Mouse (Mus musculus) hindbrain, postnatal 0 days (tissue): Measurements from ENCODE around the gene Rsph1. TPM values are rescaled to one million over a fixed set of nuclear protein-coding genes. Genes with fewer than 3 reads are reported as not detected.

Experiments
- ATAC-seq: fragments of 200-750 bp; cut with Nextera tagmentation; 2 replicates; pipeline ENCODE4 v1.8.0; 2017; ENCODE audit warnings: mild to moderate bottlenecking, moderate TSS enrichment, moderate library complexity
- DNase-seq: peaks from one replicate; pipeline ENCODE4 v3.0.0-alpha.2; 2015; ENCODE audit warnings: low spot score
- H3K27ac ChIP-seq: fragments of 300-500 bp; sonication (generic); 2 replicates; pipeline ENCODE4 v1.5.1; 2014; ENCODE audit warnings: mild to moderate bottlenecking
- H3K27me3 ChIP-seq: fragments of 300-500 bp; sonication (generic); 2 replicates; pipeline ENCODE4 v1.6.1; 2014; ENCODE audit warnings: low read length, mixed read lengths; ENCODE audit not compliant: insufficient read depth
- H3K36me3 ChIP-seq: fragments of 300-500 bp; sonication (generic); 2 replicates; pipeline ENCODE4 v1.6.1; 2014; ENCODE audit warnings: low read length, mixed read lengths; ENCODE audit not compliant: insufficient read depth
- H3K4me1 ChIP-seq: fragments of 300-500 bp; sonication (generic); 2 replicates; pipeline ENCODE4 v1.6.1; 2014; ENCODE audit warnings: antibody characterized with exemption, low read length, mixed read lengths; ENCODE audit not compliant: insufficient read depth
- H3K4me2 ChIP-seq: fragments of 300-500 bp; sonication (generic); 2 replicates; pipeline ENCODE4 v1.6.1; 2014; ENCODE audit warnings: low read depth, mild to moderate bottlenecking, low read length, moderate library complexity, mixed read lengths
- H3K4me3 ChIP-seq: fragments of 300-500 bp; sonication (generic); 2 replicates; pipeline ENCODE4 v1.5.1; 2014; ENCODE audit warnings: low read length
- H3K9ac ChIP-seq: fragments of 300-500 bp; sonication (generic); replicated peaks from 2 replicates; pipeline ENCODE4 v1.6.1; 2014; ENCODE audit warnings: mild to moderate bottlenecking, low read length, moderate library complexity, mixed read lengths
- H3K9me3 ChIP-seq: fragments of 300-500 bp; sonication (generic); 2 replicates; pipeline ENCODE4 v1.6.1; 2016; ENCODE audit warnings: low read length, mixed read lengths
- CTCF ChIP-seq: IDR thresholded peaks from 2 replicates; pipeline ENCODE4 v1.5.1; 2016; ENCODE audit warnings: antibody characterized with exemption, control low read depth, low read depth
- WGBS: fragments of 180-500 bp; shearing (Covaris S2); extraction: QIAGEN DNeasy Blood & Tissue Kit; methylation state at CpG from one replicate; pipeline ENCODE4 v1.1.7; 2014; 5-methylcytosine and 5-hydroxymethylcytosine counted together
- polyA plus RNA-seq: library from polyadenylated mRNA; unstranded; fragments of >200 nt; fragmentation: Nextera tagmentation; extraction: Ambion mirVana; gene quantifications from 2 replicates; pipeline ENCODE4 v1.2.1, GENCODE M21; 2015
- total RNA-seq: library from RNA; depleted of rRNA; stranded (reverse); fragments of >200 nt; gene quantifications from 2 replicates; pipeline ENCODE4 v1.2.3, GENCODE M21; 2014

The Rsph1 gene
- total and polyA plus RNA-seq, 2 experiments from 2014 or later = 1.3 to 8.9 TPM

DNA sequence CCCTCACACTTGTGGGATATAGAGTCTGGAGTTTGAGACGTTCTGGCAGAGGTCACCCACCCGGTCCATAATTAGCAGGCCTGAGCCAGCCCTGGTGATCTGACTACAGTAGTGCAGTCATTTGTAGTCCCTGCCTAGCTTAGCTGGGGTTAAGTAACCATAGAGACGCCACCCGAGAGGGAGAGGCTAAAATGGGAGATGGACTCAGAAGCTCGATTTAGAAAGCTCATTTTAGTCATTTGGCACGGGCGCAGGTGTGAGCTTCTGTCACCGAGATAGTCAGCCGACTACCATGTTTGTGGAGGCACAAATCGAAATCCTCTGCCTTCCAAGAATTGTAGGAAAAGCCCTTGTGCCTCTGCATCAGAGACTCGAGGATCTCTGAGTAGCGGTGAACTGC, 44.2 kb upstream of the Rsph1 start:
- no peaks in the 10 kb centered on the region for H3K4me1 ChIP-seq
- H3K27ac ChIP-seq = no peak overlapping the region
- ATAC-seq = 0 out of 2 replicates have a peak, but pooled peaks have one; percentile 10
- H3K36me3 ChIP-seq = no peaks in the 10 kb centered on the region
- no peak overlapping the region for H3K4me3 ChIP-seq
- H3K4me2 ChIP-seq = no peak overlapping the region
- 65% methylated on average over 12 of the region's 12 CpGs for WGBS
- H3K9ac ChIP-seq = no peak overlapping the region
- no peak for TF ChIP-seq CTCF
- DNase-seq = no peak
- no peaks in the 10 kb centered on the region for H3K27me3 ChIP-seq
- no peaks in the 10 kb centered on the region for H3K9me3 ChIP-seq

DNA sequence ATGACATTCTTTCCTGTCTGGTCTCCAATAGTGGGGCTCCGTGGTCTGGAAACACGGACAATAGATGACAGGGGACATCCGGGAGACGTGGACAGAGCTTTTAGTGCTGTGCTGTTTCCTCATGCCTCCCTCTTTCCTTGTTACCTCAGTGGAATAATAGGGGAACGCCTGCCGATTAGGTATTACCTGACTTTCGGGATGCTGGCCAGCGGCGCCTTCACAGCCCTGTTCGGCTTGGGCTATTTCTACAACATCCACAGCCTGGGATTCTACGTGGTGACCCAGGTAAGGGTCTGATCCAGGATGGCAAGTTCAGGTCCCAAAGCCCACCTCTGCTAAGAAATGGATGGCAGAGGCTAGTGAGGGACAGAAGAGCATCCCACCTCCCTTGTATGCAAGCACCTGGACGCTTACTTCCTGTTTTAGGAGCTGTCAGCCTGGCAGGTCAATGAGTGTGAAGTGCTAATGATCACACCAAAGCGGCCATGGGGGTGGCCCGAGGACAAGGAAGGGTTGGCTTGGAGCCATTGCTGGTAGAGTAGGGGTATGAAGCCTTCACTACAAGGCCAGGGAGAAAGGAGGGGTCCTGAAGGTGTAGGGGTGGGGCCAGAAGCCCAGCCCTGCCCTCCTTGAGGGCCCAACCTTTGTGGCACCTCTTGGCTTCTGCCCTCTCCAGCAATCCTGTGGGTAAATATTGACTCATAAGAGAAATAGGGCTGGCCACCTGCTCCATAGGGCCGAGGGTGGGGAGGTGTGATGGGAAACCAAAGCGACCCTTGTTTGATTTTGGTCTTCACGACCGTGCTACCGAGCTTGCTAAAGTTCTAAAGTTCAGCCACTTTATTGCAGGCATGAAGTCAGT, 42.0 kb upstream of the Rsph1 start:
- no peak for ATAC-seq
- Histone ChIP-seq H3K4me2 (no peak overlapping the region), H3K9me3 (no peaks in the 10 kb centered on the region), H3K9ac (no peak overlapping the region), H3K27ac (no peak overlapping the region), H3K36me3 (no peaks in the 10 kb centered on the region), H3K4me1 (peaks cover 8% of the 10 kb centered on the region; the same call in 1 of the 2 replicates), H3K4me3 (no peak overlapping the region), H3K27me3 (no peaks in the 10 kb centered on the region)
- no peak for DNase-seq
- no peak for TF ChIP-seq CTCF
- 93% methylated on average over 19 of the region's 19 CpGs for WGBS

DNA sequence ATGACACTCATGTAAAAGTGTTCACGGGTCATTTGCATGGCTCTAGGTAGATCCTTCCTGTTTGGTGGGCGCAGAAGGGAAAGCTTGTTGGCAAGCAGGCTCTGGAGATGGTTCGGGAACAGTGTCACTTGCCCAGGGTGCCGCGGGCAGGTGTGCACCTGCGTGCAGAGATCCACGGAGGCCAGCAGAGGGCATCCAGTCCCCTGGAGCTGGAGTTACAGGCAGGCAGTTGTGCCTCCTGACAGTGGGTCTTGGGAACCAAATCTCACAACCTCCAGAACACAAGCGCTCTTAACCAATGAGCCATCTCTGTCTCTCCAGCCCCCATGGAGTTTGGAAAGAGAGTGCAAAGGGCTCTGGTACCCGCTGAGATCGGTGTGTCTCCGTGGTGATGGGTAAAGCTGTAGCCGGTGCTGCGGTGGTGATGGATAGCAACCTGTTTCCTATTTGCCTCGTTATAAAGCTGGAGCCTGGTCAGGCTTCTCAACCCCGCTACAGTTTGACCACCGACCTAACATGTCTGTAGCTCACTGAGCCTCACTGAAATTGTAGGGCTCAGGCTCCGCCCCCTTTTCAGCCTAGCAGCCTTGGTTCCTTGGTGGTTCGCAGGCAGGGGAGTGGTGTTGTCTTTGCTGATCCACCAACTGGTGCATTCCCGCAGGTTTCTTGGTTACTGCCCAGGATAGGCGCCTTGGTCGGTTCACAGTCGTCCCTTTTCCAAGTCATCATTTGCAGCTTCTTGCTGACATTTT, 40.5 kb upstream of the Rsph1 start:
- Histone ChIP-seq H3K9me3 (no peaks in the 10 kb centered on the region), H3K27ac (no peak overlapping the region), H3K9ac (no peak overlapping the region), H3K36me3 (no peaks in the 10 kb centered on the region), H3K4me2 (no peak overlapping the region), H3K27me3 (no peaks in the 10 kb centered on the region), H3K4me1 (peaks cover 8% of the 10 kb centered on the region; the same call in 1 of the 2 replicates), H3K4me3 (no peak overlapping the region)
- 43% methylated on average over 22 of the region's 22 CpGs for WGBS
- no peak for DNase-seq
- ATAC-seq = no peak
- TF ChIP-seq CTCF = peak; percentile 48

GRCm38 (mm10) chr17:31316998-31317397, 39.8 kb upstream of the Rsph1 start:
- Histone ChIP-seq H3K27me3 (no peaks in the 10 kb centered on the region), H3K9ac (no peak overlapping the region), H3K36me3 (no peaks in the 10 kb centered on the region), H3K4me2 (no peak overlapping the region), H3K27ac (no peak overlapping the region), H3K4me1 (peaks cover 8% of the 10 kb centered on the region; the same call in 1 of the 2 replicates), H3K9me3 (no peaks in the 10 kb centered on the region), H3K4me3 (no peak overlapping the region)
- 94% methylated on average over 3 of the region's 3 CpGs for WGBS
- DNase-seq = no peak
- TF ChIP-seq CTCF = no peak
- no peak for ATAC-seq

DNA sequence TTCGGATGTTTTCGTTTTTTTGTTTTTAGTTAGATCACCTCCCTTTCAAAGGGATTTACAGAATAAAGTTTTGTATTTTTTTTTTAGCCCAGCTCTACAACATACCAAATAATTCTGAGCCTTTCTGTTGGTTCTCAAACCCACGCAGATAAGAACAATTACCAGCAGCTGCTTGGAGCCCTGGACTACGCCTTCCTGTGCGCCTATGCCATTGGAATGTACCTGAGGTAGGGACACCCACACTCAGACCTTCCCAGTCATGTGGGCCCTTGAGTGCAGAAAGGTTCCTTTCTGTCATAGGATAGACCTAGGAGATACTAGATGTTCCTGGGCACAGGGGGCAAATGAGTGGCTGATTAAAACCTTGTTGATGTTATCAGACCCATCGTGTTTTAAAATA, 38.8 kb upstream of the Rsph1 start:
- DNase-seq = no peak
- Histone ChIP-seq H3K9ac (no peak overlapping the region), H3K27ac (no peak overlapping the region), H3K4me1 (peaks cover 8% of the 10 kb centered on the region; the same call in 1 of the 2 replicates), H3K4me3 (no peak overlapping the region), H3K4me2 (no peak overlapping the region), H3K36me3 (no peaks in the 10 kb centered on the region), H3K27me3 (no peaks in the 10 kb centered on the region), H3K9me3 (no peaks in the 10 kb centered on the region)
- no peak for TF ChIP-seq CTCF
- ATAC-seq = no peak
- 70% methylated on average over 6 of the region's 6 CpGs for WGBS

DNA sequence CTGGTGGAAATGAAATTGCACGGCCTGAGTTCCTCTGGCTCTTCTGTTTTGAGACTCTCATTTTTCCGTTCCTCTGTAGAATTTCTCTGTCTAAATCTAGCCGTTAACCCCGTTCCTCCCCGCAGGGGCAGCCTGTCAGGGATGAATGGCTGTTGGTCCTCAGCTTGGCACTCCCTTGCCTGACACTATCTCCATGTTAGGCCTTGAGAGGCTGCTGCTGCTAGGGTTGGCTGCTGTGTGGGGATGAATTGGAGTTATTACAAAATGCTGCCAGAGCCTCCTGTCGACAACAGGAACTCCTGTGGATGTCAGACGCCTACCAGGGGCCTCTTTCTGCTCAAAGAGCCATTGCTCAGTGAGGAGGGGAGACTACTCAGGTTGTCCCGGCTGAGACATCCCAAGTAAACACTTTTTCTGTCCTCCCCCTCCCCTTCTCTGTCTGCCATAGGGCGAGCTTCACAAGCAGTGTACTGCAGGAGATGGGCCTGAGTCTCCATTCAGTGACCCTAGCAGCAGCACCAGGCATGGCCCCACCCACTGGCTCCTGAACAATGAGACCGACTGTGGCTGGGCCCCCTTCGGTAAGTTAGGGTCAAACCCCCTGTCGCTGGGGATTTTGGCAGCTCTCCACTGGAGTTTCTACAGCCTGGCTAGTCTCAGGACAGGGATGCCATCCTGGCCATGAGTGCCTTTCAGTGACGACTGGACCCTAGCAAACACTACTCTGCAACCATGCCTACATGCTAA, 38.0 kb upstream of the Rsph1 start:
- no peaks in the 10 kb centered on the region for H3K9me3 ChIP-seq
- 16% methylated on average over 13 of the region's 13 CpGs for WGBS
- no peak overlapping the region for H3K4me3 ChIP-seq
- H3K4me2 ChIP-seq = no peak overlapping the region
- H3K9ac ChIP-seq = 0 out of 2 replicates have a peak overlapping the region, but pooled peaks have one; percentile 9
- peaks cover 8% of the 10 kb centered on the region; the same call in 1 of the 2 replicates for H3K4me1 ChIP-seq
- no peak for TF ChIP-seq CTCF
- ATAC-seq = peak; percentile 61; the same call in 1 of the 2 replicates
- no peaks in the 10 kb centered on the region for H3K27me3 ChIP-seq
- peak; percentile 54 for DNase-seq
- peak overlapping the region; percentile 48; the same call in 1 of the 2 replicates for H3K27ac ChIP-seq
- H3K36me3 ChIP-seq = no peaks in the 10 kb centered on the region
